Mouse (Mus musculus) hindbrain, embryonic 16.5 days (tissue): Measurements from ENCODE around the gene Palb2. TPM values are rescaled to one million over a fixed set of nuclear protein-coding genes. Genes with fewer than 3 reads are reported as not detected.

ENCODE experiments used
- ATAC-seq: fragments of 200-750 bp; cut with Nextera tagmentation; 2 replicates; pipeline ENCODE4 v1.8.0; 2017; ENCODE audit warnings: moderate TSS enrichment, moderate library complexity
- H3K27ac ChIP-seq: fragments of 300-500 bp; sonication (generic); 2 replicates; pipeline ENCODE4 v1.5.1; 2014; ENCODE audit warnings: low read depth, mild to moderate bottlenecking, control low read depth, low read length, moderate library complexity
- H3K27me3 ChIP-seq: fragments of 300-500 bp; sonication (generic); replicated peaks from 2 replicates; pipeline ENCODE4 v1.6.1; 2014; ENCODE audit warnings: low read length; ENCODE audit not compliant: control insufficient read depth, insufficient read depth
- H3K36me3 ChIP-seq: fragments of 300-500 bp; sonication (generic); 2 replicates; pipeline ENCODE4 v1.6.1; 2014; ENCODE audit warnings: mild to moderate bottlenecking, low read length, moderate library complexity, mixed read lengths; ENCODE audit not compliant: control insufficient read depth, insufficient read depth
- H3K4me1 ChIP-seq: fragments of 300-500 bp; sonication (generic); 2 replicates; pipeline ENCODE4 v1.6.1; 2014; ENCODE audit warnings: low read depth, low read length; ENCODE audit not compliant: control insufficient read depth, insufficient read depth
- H3K4me2 ChIP-seq: fragments of 300-500 bp; sonication (generic); 2 replicates; pipeline ENCODE4 v1.6.1; 2014; ENCODE audit warnings: mild to moderate bottlenecking, low read length, control low read depth, moderate library complexity
- H3K4me3 ChIP-seq: fragments of 300-500 bp; sonication (generic); 2 replicates; pipeline ENCODE4 v1.5.1; 2014; ENCODE audit warnings: mild to moderate bottlenecking, low read length, control low read depth, moderate library complexity
- H3K9ac ChIP-seq: fragments of 300-500 bp; sonication (generic); 2 replicates; pipeline ENCODE4 v1.6.1; 2014; ENCODE audit warnings: low read depth, mild to moderate bottlenecking, control low read depth, low read length, moderate library complexity
- H3K9me3 ChIP-seq: fragments of 300-500 bp; sonication (generic); 2 replicates; pipeline ENCODE4 v1.6.1; 2014; ENCODE audit warnings: mild to moderate bottlenecking, low read length, moderate library complexity; ENCODE audit not compliant: control insufficient read depth
- WGBS: fragments of 180-500 bp; shearing (Covaris S2); extraction: QIAGEN DNeasy Blood & Tissue Kit; methylation state at CpG from one replicate; pipeline ENCODE4 v1.1.7; 2014; 5-methylcytosine and 5-hydroxymethylcytosine counted together
- polyA plus RNA-seq: library from polyadenylated mRNA; unstranded; fragments of >200 nt; fragmentation: Nextera tagmentation; extraction: Ambion mirVana; gene quantifications from 2 replicates; pipeline ENCODE4 v1.2.1, GENCODE M21; 2015

Gene Palb2
- polyA plus RNA-seq, 1 experiment from 2014 or later = 3.8 TPM

DNA sequence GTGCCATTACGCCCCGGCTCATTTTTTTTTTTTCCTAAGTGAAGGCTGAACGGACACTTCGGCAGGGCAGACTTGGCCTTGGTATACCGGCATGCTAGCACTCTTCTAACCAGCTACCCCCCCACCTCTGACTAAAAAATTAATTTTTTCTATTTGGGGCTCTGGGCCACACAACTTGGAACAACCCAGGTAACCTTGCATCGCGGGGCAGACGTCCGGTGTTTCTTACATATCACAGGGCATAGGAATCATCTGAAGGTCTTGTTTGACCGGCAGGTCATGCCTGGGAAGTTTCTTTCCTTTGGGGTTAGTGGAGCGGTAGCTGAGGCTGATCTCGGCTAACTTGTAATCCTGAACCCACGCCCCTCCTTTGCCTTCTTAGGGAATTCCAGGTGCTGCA, 25.7 kb upstream of the Palb2 start:
- H3K27ac ChIP-seq = peak overlapping the region; percentile 72; the same call in 1 of the 2 replicates
- peaks cover 17% of the 10 kb centered on the region for H3K4me1 ChIP-seq
- no peaks in the 10 kb centered on the region for H3K27me3 ChIP-seq
- no peaks in the 10 kb centered on the region for H3K9me3 ChIP-seq
- peak overlapping the region; percentile 53 for H3K4me3 ChIP-seq
- no peaks in the 10 kb centered on the region for H3K36me3 ChIP-seq
- WGBS = 5% methylated on average over 13 of the region's 13 CpGs
- peak overlapping the region; percentile 98 for H3K4me2 ChIP-seq
- H3K9ac ChIP-seq = peak overlapping the region; percentile 73
- no peak for ATAC-seq

DNA sequence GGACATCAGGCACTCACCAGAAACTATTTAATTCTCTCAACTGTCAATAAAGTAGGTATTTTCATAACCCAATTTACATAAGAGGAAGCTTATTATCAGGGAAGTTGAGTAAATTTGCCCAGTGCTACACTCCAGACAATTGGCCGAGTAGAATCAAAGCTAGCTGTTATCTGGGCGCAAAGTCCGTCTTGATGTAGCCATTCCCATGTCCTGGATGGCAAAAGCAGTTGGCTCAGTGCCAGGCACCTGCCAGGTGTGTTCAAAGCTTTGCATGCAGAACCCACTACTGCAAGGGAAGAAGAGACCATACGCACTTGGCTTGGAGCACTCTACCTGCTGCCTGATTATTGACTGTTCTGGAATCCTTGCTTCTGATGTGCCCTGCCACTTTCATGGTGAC, 19.7 kb upstream of the Palb2 start:
- no peak overlapping the region for H3K4me3 ChIP-seq
- H3K27me3 ChIP-seq = no peaks in the 10 kb centered on the region
- H3K9ac ChIP-seq = no peak overlapping the region
- H3K4me2 ChIP-seq = no peak overlapping the region
- no peak overlapping the region for H3K27ac ChIP-seq
- H3K36me3 ChIP-seq = peaks cover 17% of the 10 kb centered on the region
- 92% methylated on average over 4 of the region's 4 CpGs for WGBS
- no peaks in the 10 kb centered on the region for H3K9me3 ChIP-seq
- ATAC-seq = no peak
- H3K4me1 ChIP-seq = no peaks in the 10 kb centered on the region

DNA sequence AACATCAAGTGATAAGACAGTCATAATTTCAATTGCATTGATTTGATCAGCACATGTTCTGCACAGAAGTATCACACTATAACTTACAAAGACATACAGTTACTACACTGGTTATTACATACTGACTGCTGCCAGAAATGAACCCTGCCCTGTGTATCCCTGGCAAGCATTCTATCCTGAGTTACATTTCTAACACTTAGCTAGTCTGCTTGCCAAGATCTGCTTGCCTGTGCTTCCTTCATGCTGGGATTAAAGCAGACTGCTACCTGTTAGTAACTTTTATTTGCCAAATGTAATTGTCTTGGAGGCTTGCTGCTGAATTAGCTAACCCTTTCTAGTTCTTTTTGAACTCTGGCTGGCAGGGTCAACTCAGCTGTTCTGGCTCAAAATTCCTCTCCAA, 8.2 kb upstream of the Palb2 start:
- Histone ChIP-seq H3K9me3 (no peaks in the 10 kb centered on the region), H3K9ac (no peak overlapping the region), H3K4me2 (no peak overlapping the region), H3K27ac (no peak overlapping the region), H3K27me3 (no peaks in the 10 kb centered on the region), H3K36me3 (peaks cover 50% of the 10 kb centered on the region), H3K4me3 (no peak overlapping the region), H3K4me1 (no peaks in the 10 kb centered on the region)
- ATAC-seq = no peak

DNA sequence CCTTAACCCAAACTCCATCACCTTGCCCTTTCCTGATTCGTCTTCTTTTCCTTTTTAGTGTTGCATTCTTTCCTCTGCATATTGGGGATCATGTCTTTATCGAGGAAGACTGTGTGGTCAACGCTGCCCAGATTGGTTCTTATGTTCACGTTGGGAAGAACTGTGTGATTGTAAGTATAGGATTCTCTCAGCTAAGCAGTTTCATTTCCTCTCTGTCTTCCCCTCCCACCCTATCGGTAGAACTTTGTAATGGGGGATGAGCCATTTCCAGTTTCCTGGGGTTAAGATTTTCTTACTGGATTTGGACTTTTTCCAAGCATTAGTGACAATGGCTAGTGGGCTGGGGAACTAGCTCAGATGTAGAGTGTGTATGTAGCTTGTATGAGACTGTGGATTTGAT, 5.4 kb upstream of the Palb2 start:
- Histone ChIP-seq H3K27ac (no peak overlapping the region), H3K4me1 (peaks cover 7% of the 10 kb centered on the region), H3K36me3 (peaks cover 38% of the 10 kb centered on the region), H3K4me3 (no peak overlapping the region), H3K9ac (no peak overlapping the region), H3K4me2 (no peak overlapping the region), H3K9me3 (no peaks in the 10 kb centered on the region), H3K27me3 (no peaks in the 10 kb centered on the region)
- WGBS = 91% methylated on average over 5 of the region's 5 CpGs
- ATAC-seq = no peak

DNA sequence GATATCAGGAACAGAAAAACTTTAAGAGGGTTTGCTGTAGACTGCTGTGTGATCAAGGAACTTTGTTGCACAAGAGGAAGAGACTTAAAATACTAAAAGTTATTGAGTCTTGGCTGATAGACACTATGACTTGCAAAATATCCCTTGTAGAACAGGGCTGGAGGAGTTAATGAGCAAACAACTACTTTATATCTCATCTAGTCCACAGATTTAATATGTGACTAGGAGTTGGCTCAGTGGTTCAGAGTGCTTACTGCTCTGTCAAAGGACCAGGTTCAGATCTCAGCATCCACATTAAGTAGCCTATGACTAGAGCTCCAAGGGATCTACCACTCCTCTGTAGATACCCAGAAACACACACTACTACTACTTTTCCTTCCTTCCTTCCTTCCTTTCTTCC, 4.3 kb upstream of the Palb2 start:
- Histone ChIP-seq H3K9ac (no peak overlapping the region), H3K27me3 (no peaks in the 10 kb centered on the region), H3K27ac (no peak overlapping the region), H3K9me3 (no peaks in the 10 kb centered on the region), H3K4me2 (no peak overlapping the region), H3K4me3 (no peak overlapping the region), H3K36me3 (peaks cover 33% of the 10 kb centered on the region), H3K4me1 (peaks cover 10% of the 10 kb centered on the region)
- no peak for ATAC-seq

DNA sequence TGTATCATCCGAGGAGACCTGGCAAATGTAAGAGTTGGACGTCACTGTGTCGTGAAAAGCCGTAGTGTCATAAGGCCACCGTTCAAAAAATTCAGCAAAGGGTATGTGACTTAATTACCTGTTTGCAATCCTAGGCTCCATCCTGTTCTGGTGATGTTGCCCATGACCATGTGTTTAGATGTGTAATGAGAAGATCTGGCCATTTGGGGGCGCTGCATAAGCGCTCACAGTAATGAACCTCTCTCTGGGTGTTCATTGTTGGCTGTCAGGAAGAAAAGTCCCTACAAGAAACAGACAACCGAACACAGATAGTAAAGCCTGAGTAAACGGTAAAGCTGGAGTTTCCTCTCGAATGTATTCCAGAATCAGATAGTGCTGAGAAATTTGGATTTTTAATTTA, 2.3 kb upstream of the Palb2 start:
- no peaks in the 10 kb centered on the region for H3K9me3 ChIP-seq
- H3K27me3 ChIP-seq = no peaks in the 10 kb centered on the region
- no peak overlapping the region for H3K4me3 ChIP-seq
- no peak for ATAC-seq
- H3K4me1 ChIP-seq = peaks cover 11% of the 10 kb centered on the region
- H3K9ac ChIP-seq = no peak overlapping the region
- no peak overlapping the region for H3K27ac ChIP-seq
- H3K4me2 ChIP-seq = no peak overlapping the region
- 69% methylated on average over 10 of the region's 10 CpGs for WGBS
- H3K36me3 ChIP-seq = peaks cover 26% of the 10 kb centered on the region

DNA sequence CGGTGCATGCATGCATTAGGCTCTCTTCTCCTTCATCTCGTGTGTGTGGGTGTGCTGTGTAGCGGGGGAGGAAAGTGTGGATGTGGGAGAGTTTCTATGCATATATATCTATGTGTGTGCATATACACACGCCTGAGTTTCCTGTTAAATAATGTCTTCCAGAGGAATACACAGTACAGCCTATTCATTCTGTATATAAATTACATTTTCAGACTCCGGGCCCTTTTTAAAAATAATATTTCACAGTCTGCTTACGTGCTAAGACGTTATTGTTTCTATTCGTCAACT, 497 bp upstream of the Palb2 start:
- Histone ChIP-seq H3K4me3 (peak overlapping the region; percentile 93), H3K36me3 (peaks cover 15% of the 10 kb centered on the region)
- ATAC-seq = peak; percentile 43

DNA sequence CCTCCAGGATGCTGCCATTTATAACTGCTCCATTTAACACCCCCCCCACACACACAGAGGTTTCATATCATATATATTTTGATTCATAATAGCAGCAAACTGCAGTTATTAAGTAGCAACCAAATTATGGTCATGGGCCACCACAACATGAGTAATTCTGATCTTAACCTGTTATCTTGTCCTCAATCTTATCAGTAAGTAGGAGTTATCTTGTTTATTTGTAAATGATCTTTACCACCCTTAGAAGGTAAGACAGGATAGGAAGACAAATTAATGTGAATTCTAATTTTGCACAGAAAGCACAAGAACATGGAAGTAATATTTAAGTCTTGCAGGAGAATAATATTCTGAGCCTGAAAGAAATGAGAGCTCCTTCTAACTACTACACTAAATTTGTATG, 951 bp downstream of the Palb2 start:
- H3K27ac ChIP-seq = no peak overlapping the region
- peaks cover 11% of the 10 kb centered on the region for H3K4me1 ChIP-seq
- no peaks in the 10 kb centered on the region for H3K27me3 ChIP-seq
- H3K4me3 ChIP-seq = peak overlapping the region; percentile 93
- no peak for ATAC-seq
- peak overlapping the region; percentile 92 for H3K4me2 ChIP-seq
- H3K9ac ChIP-seq = no peak overlapping the region
- no peaks in the 10 kb centered on the region for H3K9me3 ChIP-seq
- peaks cover 14% of the 10 kb centered on the region for H3K36me3 ChIP-seq

More for the DNA sequence above, 497 bp upstream of the Palb2 start:
- 20% methylated on average over 8 of the region's 8 CpGs for WGBS
- H3K9ac ChIP-seq = peak overlapping the region; percentile 89
- H3K27ac ChIP-seq = peak overlapping the region; percentile 81
- peaks cover 11% of the 10 kb centered on the region for H3K4me1 ChIP-seq
- H3K9me3 ChIP-seq = no peaks in the 10 kb centered on the region
- H3K4me2 ChIP-seq = peak overlapping the region; percentile 92
- no peaks in the 10 kb centered on the region for H3K27me3 ChIP-seq

DNA sequence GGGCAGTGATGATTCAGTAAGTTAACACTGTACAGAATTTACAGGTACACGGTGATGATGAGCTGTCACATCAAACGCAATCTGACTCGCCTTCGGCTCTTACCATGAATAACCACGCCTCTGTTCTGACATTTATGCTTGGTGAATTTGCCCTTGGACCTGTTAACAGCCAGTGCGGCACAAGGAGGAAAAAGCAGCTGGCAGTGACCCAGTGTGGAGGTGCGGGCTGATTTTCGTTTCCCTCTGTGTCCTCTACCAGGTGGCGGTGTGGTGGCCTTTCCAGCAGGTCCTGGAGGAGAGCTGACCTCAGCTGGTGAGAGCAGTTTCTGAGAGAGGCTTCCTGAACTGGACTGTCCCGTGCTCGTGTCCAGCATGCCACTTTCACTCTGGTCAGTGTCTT, 5.8 kb downstream of the Palb2 start:
- ATAC-seq = no peak
- no peaks in the 10 kb centered on the region for H3K27me3 ChIP-seq
- no peak overlapping the region for H3K4me3 ChIP-seq
- WGBS = 95% methylated on average over 11 of the region's 11 CpGs
- no peak overlapping the region for H3K4me2 ChIP-seq
- no peak overlapping the region for H3K9ac ChIP-seq
- no peaks in the 10 kb centered on the region for H3K9me3 ChIP-seq
- H3K27ac ChIP-seq = no peak overlapping the region
- no peaks in the 10 kb centered on the region; the same call in 1 of the 2 replicates for H3K4me1 ChIP-seq
- peaks cover 9% of the 10 kb centered on the region; the same call in 1 of the 2 replicates for H3K36me3 ChIP-seq

DNA sequence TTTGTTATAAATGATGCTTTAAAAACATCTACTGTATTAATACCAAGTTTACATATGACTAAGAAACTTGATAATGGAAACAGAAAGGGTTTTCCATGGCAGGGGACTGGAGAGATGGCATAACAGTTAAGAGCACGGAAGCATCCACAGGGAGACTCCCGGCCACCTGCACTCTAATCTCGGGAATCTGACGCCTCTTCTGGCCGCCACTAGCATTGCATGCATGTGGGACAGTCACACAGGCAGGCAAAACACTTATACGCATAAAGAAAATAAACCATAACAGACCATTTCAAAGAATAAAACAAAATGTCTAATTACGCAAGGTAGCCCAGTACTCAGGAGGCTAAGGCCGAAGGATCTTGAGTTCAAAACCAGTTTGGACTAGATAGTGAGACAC, 7.1 kb downstream of the Palb2 start:
- H3K4me3 ChIP-seq = no peak overlapping the region
- H3K4me2 ChIP-seq = no peak overlapping the region
- no peaks in the 10 kb centered on the region for H3K27me3 ChIP-seq
- H3K9me3 ChIP-seq = no peaks in the 10 kb centered on the region
- peaks cover 9% of the 10 kb centered on the region; the same call in 1 of the 2 replicates for H3K36me3 ChIP-seq
- H3K4me1 ChIP-seq = no peaks in the 10 kb centered on the region
- no peak overlapping the region for H3K27ac ChIP-seq
- H3K9ac ChIP-seq = no peak overlapping the region
- ATAC-seq = no peak
- WGBS = 79% methylated on average over 8 of the region's 8 CpGs
